Mouse (Mus musculus) right cerebral cortex, postnatal 36 days (tissue): ENCODE measurements around the gene Myh8.

Experiments used
- DNase-seq, 2 experiments: peaks; one replicate each; pipeline ENCODE4 v3.0.0; 2022; ENCODE audit warnings: low spot score in 2 of 2, mixed read lengths in 1 of 2

Myh8 gene

GRCm38 (mm10) chr11:67276601-67277174 is at the start of gene Myh8:
Gene Myh8 (plus strand): TSS chr11:67277124.
- no peak for DNase-seq

DNA sequence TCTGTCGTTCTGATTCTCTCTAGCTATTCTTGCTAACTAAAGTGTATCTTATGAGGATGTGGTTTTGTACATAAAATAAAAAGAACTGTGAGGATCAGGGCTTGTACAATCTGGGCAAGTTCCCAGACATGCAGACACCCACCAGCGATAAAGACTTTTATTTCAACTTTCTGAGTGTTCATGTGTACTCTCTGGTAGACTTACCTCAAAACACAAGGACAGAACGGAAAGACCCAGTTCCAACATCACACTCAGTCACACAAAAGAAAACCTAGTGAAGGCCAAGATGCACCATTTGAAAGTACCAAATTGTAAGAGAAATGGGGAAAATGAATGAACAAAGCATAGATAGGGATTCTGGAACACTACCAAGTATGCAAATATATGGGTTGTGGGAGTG is 48.2 kb upstream of the Myh8 start:
- no peak for DNase-seq

DNA sequence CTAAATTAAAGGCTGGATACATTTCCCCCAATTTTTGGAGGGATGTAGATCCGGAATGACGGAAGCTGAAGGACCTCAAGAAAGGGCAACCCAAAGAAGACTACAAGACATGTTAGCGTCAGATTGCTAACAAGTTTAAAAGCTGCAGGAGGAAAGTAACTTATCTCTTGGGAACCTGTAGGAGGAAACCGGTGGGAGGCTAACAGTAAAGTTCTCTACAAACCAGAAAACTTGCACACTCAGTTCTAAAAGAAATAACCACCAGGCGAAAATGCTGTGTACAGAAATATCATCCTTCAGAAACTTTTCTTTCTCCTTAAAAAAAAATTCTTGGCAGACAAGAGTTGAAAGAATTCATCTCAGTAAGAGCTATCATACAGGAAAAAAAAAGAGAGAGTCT is 47.8 kb upstream of the Myh8 start:
- peak in 1 of 2 experiments; percentile 48 for DNase-seq

DNA sequence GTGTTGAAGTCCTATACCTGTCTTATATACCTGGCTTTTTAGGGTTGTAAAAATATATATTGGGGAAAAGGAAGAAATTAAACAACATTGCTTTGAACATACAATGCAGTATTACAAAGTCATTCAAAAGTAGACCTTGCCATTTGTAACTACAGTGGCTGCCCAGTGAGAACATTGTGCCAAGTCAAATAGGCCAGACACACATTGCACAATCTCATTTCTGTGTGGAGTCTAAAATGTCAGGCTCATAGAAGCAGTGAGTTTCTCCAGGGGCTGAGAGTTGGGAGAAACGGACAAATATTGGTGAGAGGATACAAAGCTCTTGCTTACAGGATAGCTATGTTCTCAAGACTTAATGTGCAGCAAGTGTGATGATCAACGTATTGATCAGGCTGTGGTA is 47.0 kb upstream of the Myh8 start:
- no peak for DNase-seq

- DNase-seq = peak in 1 of 2 experiments; percentile 30
Measured at GRCm38 (mm10) chr11:67235639-67236358, 41.1 kb upstream of the Myh8 start.

DNA sequence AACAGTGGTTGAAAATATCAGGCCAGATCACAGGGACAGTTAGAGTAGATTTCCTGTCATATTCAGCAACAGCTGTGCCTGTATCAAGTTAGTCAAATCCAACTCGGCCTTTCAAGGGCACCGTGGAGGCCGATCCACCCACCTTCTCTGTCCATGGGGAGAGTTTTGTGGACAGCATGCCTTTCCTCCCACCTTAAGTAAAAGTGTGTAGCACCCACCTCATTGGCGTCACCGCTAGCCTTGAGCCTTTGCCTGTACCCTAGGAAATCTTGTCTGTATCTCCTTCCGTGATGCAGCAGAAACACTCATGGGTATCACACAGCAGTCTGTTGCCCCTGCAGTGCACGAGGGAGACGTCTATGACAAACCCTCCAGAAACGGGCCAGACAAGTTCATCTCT is 40.1 kb upstream of the Myh8 start:
- DNase-seq = no peak

GRCm38 (mm10) chr11:67237481-67238079 is 39.3 kb upstream of the Myh8 start, which contains the start of gene Myh4:
Gene Myh4 (plus strand): TSS chr11:67238029.
- DNase-seq = no peak

- no peak for DNase-seq
Measured at GRCm38 (mm10) chr11:67241051-67241450, 35.9 kb upstream of the Myh8 start.

GRCm38 (mm10) chr11:67253691-67254090 is 23.2 kb upstream of the Myh8 start:
- no peak for DNase-seq

GRCm38 (mm10) chr11:67257048-67257447 is 19.9 kb upstream of the Myh8 start:
- no peak for DNase-seq

GRCm38 (mm10) chr11:67260956-67261355 is 16.0 kb upstream of the Myh8 start:
- DNase-seq = no peak

DNA sequence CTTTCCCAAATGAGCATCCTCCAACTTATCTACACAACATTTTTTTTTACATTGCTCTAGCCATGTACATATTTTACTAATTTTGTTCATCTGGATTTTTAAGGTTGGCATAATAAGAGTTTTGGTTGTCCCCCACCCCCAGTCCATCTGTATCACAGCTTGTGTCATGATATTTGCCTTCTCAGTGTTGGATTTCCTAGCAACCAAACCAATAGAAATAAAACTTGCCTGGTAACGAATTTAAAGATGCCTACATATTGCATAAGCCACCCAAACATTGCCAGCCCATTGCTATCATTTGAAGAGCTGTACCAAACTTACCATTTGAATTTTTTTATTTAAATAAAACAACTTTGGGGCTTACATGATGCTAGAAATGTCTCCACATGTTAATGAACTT is 16.5 kb downstream of the Myh8 start:
- DNase-seq = no peak

- DNase-seq = no peak
Measured at GRCm38 (mm10) chr11:67313733-67314452, 37.0 kb downstream of the Myh8 start.

DNA sequence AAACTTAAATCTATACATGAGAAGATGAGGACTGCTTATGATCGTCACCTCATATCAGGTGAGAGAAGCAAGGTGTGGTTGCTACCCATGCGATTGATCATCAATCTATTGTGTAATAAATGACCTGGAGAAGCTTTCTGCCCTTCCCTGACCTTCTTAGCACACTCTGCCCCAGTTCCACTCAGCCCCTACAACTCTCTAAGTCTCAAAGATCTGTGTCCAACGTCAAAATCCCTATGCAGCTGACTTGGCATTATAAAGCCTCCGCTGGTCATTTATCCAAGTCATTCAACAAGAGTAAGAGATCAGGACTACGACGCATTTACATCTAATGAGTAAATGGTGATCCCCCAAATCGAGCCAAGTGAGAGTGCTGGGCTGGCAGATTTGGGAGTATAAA is 44.4 kb downstream of the Myh8 start, which contains the start of gene Myh13:
TSS of gene Myh13 (plus strand) at position 301 of the 400 bp plus-strand sequence.
- DNase-seq = no peak

GRCm38 (mm10) chr11:67326536-67326935 is 49.6 kb downstream of the Myh8 start:
- DNase-seq = no peak

GRCm38 (mm10) chr11:67344556-67344955 is 67.6 kb downstream of the Myh8 start:
- no peak for DNase-seq

DNA sequence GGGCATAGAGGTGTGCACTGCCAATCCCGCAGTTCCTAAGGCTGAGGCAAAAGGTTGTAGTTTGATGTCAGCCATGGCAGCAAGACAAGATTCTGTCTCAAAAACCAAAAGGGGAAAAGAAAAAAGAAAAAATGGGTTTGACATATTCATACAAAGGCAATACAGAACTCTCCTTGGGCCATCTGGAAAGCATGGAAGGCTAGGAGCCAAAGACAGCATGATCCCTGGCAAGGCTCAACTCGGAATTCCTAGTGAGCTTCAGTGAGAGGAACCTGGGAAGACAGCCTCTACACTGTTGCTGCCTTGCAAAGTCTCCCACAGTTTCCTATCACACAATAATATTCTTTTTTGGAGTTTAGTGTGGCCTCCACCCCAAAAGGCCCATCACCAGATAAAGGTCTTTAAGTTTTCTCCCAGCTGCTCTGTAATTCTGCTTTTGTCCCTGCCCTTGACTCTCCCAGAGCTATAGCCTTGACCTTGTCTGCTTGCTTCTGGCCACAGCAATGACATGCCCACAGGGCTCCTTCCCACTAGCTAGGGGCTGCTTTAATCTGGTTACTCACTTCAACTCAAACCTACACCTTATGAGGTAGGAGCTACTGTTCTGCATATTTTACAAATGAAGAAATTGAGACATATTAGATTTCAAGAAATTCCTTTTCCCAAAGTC is 68.4 kb downstream of the Myh8 start:
- DNase-seq = no peak

GRCm38 (mm10) chr11:67345856-67346236 is 68.9 kb downstream of the Myh8 start:
- no peak for DNase-seq

DNA sequence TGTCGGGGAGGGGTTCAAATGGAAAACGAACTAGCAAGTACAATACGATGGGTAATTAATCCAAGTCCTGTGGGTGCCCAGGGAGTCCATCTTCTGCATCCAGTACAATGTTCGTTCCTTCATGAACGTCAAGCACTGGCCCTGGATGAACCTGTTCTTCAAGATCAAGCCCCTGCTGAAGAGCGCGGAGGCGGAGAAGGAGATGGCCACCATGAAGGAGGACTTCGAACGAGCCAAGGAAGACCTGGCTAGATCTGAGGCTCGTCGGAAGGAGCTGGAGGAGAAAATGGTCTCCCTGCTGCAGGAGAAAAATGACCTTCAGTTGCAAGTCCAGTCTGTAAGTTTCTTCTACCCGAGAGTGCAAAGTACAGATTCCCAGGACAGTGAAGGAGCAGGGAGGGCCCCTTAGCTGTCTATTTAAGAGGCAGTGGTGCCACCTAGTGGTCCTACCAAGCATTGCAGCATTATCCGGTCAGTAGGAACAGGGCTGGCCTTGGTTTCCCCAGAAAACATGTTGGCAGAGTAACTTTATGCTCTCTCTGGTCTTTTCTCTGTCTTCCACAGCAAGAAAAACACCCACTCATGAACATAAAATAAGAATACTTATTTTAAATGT is 73.3 kb downstream of the Myh8 start:
- DNase-seq = peak; percentile 53 to 55

GRCm38 (mm10) chr11:67353011-67353410 is 76.1 kb downstream of the Myh8 start:
- no peak for DNase-seq

- no peak for DNase-seq
Measured at GRCm38 (mm10) chr11:67358031-67358430, 81.1 kb downstream of the Myh8 start.
